Comparison of ENCODE assay signal across 27 mouse cellular contexts in genomic region chr4:10670846-10671428, GRCm38 (mm10).
DNase-seq lines count a peak whose midpoint lies in the region; ATAC-seq and TF ChIP-seq lines count a peak whose summit lies in the region.
"Had no signal": no experiment of that assay in that cellular context is flagged by ENCODE, and none has a peak within 500 bp of the region (broad histone marks: within the 10 kb centered on the region; RNA-seq: fewer than 3 reads in every experiment).

No protein-coding gene starts in this region.

- no peaks in the 10 kb centered on the region for H3K9me3 ChIP-seq in embryonic facial prominence, embryonic 14.5 days (ENCODE audit: control insufficient read depth, low read length)
- H3K9me3 ChIP-seq in embryonic facial prominence, embryonic 10.5 days = no peaks in the 10 kb centered on the region
- H3K9me3 ChIP-seq in hindbrain, postnatal 0 days (ENCODE audit: low read length) = no peaks in the 10 kb centered on the region
- H3K9me3 ChIP-seq in hindbrain, embryonic 10.5 days = no peaks in the 10 kb centered on the region
- H3K9me3 ChIP-seq: hindbrain, embryonic 15.5 days; intestine, embryonic 15.5 days; limb, embryonic 13.5 days; liver, embryonic 12.5 days; midbrain, embryonic 15.5 days; neural tube, embryonic 13.5 days had no signal

- no peak overlapping the region for H3K4me2 ChIP-seq in embryonic facial prominence, embryonic 14.5 days (ENCODE audit: low read depth, low read length)
- H3K4me2 ChIP-seq in hindbrain, postnatal 0 days (ENCODE audit: low read depth, low read length) = no peak overlapping the region
- H3K4me2 ChIP-seq: hindbrain, embryonic 15.5 days; intestine, embryonic 15.5 days; limb, embryonic 13.5 days; liver, embryonic 12.5 days; midbrain, embryonic 15.5 days; neural tube, embryonic 13.5 days had no signal

- no peak for TF ChIP-seq POLR2A in cerebellum, adult 2 months (IDR thresholded peaks at IDR 0.05; ENCODE audit: borderline replicate concordance, insufficient read depth, low read length)

- no peak overlapping the region for H3K9ac ChIP-seq in embryonic facial prominence, embryonic 14.5 days (ENCODE audit: low read depth, low read length)
- H3K9ac ChIP-seq in hindbrain, postnatal 0 days (replicated peaks; ENCODE audit: low read length) = no peak overlapping the region
- H3K9ac ChIP-seq: hindbrain, embryonic 15.5 days; intestine, embryonic 15.5 days; limb, embryonic 13.5 days; liver, embryonic 12.5 days; midbrain, embryonic 15.5 days; neural tube, embryonic 13.5 days had no signal

- no peaks in the 10 kb centered on the region for H3K27me3 ChIP-seq in cerebellum, adult 2 months (ENCODE audit: control insufficient read depth, insufficient read depth, low read length)
- H3K27me3 ChIP-seq in embryonic facial prominence, embryonic 14.5 days (replicated peaks; ENCODE audit: control insufficient read depth, insufficient read depth, low read length) = no peaks in the 10 kb centered on the region
- no peaks in the 10 kb centered on the region for H3K27me3 ChIP-seq in embryonic facial prominence, embryonic 10.5 days (replicated peaks; ENCODE audit: low read depth, poor library complexity, severe bottlenecking)
- no peaks in the 10 kb centered on the region for H3K27me3 ChIP-seq in hindbrain, postnatal 0 days (ENCODE audit: insufficient read depth, low read length)
- H3K27me3 ChIP-seq in hindbrain, embryonic 10.5 days (ENCODE audit: insufficient read depth, poor library complexity, severe bottlenecking) = no peaks in the 10 kb centered on the region
- H3K27me3 ChIP-seq: hindbrain, embryonic 15.5 days; intestine, embryonic 15.5 days; limb, embryonic 13.5 days; liver, embryonic 12.5 days; midbrain, embryonic 15.5 days; neural tube, embryonic 13.5 days had no signal

- ATAC-seq in embryonic facial prominence, embryonic 14.5 days (ENCODE audit: low read depth) = no peak
- ATAC-seq in hindbrain, postnatal 0 days = no peak
- ATAC-seq: activated CD4-positive, CD25-positive, alpha-beta regulatory T cell, adult 4 months; intestine, embryonic 15.5 days; liver, embryonic 12.5 days; midbrain, embryonic 15.5 days had no signal

- H3K4me3 ChIP-seq in cerebellum, adult 2 months (replicated peaks; ENCODE audit: insufficient read depth, low read depth, low read length) = no peak overlapping the region
- H3K4me3 ChIP-seq in embryonic facial prominence, embryonic 14.5 days (ENCODE audit: low read depth, low read length) = no peak overlapping the region
- H3K4me3 ChIP-seq in embryonic facial prominence, embryonic 10.5 days = no peak overlapping the region
- no peak overlapping the region for H3K4me3 ChIP-seq in hindbrain, postnatal 0 days (ENCODE audit: low read length)
- H3K4me3 ChIP-seq in hindbrain, embryonic 10.5 days = no peak overlapping the region
- H3K4me3 ChIP-seq: hindbrain, embryonic 15.5 days; intestine, embryonic 15.5 days; limb, embryonic 13.5 days; liver, embryonic 12.5 days; midbrain, embryonic 15.5 days; myocyte; neural tube, embryonic 13.5 days had no signal

- no peak overlapping the region for H3K27ac ChIP-seq in cerebellum, adult 2 months (ENCODE audit: insufficient read depth, low read length)
- no peak overlapping the region for H3K27ac ChIP-seq in embryonic facial prominence, embryonic 14.5 days (replicated peaks; ENCODE audit: low read depth, low read length)
- no peak overlapping the region for H3K27ac ChIP-seq in embryonic facial prominence, embryonic 10.5 days (replicated peaks)
- H3K27ac ChIP-seq in hindbrain, postnatal 0 days = no peak overlapping the region
- H3K27ac ChIP-seq in hindbrain, embryonic 10.5 days = no peak overlapping the region
- H3K27ac ChIP-seq: hindbrain, embryonic 15.5 days; intestine, embryonic 15.5 days; limb, embryonic 13.5 days; liver, embryonic 12.5 days; midbrain, embryonic 15.5 days; neural tube, embryonic 13.5 days had no signal

- DNase-seq in cerebellum, adult 2 months = peak; percentile 15 to 53
- no peak for DNase-seq in cerebellum, adult 8-10 months
- peak; percentile 32 for DNase-seq in embryonic facial prominence, embryonic 14.5 days (ENCODE audit: low spot score)
- no peak for DNase-seq in embryonic facial prominence, embryonic 10.5 days (ENCODE audit: low spot score)
- DNase-seq in hindbrain, postnatal 0 days (ENCODE audit: low spot score) = peak; percentile 52
- DNase-seq in hindbrain, embryonic 10.5 days (ENCODE audit: low spot score) = no peak
- DNase-seq in brain, embryonic 18.5 days (ENCODE audit: low read depth, low spot score) = peak; percentile 14
- no peak for DNase-seq in layer of hippocampus, postnatal 36 days
- DNase-seq: adrenal gland, adult 8-10 months; cerebellum, adult 11 months; gastrocnemius, postnatal 25 days; heart, postnatal 36 days; kidney, adult 8-10 months; kidney, postnatal 10 days; lung, adult 18-20 months; lung, postnatal 14 days; retina, postnatal 1 day; right cerebral cortex, postnatal 25 days; spleen, adult 18-20 months had no signal

- no peak for TF ChIP-seq CTCF in cerebellum, adult 2 months (IDR thresholded peaks at IDR 0.05; ENCODE audit: borderline replicate concordance, insufficient read depth, low read depth, low read length)
- TF ChIP-seq CTCF in hindbrain, postnatal 0 days (IDR thresholded peaks at IDR 0.05; ENCODE audit: low read depth) = no peak

- WGBS in cerebellum, adult 2 months = 9% methylated on average over 6 of the region's 6 CpGs
- 50% methylated on average over 6 of the region's 6 CpGs for WGBS in embryonic facial prominence, embryonic 14.5 days
- 81% methylated on average over 6 of the region's 6 CpGs for WGBS in embryonic facial prominence, embryonic 10.5 days
- 45% methylated on average over 6 of the region's 6 CpGs for WGBS in hindbrain, postnatal 0 days
- 81% methylated on average over 6 of the region's 6 CpGs for whole genome bisulfite sequencing in hindbrain, embryonic 10.5 days

- H3K4me1 ChIP-seq in cerebellum, adult 2 months (ENCODE audit: control insufficient read depth, insufficient read depth, low read length) = no peaks in the 10 kb centered on the region
- H3K4me1 ChIP-seq in embryonic facial prominence, embryonic 14.5 days (ENCODE audit: control insufficient read depth, insufficient read depth, low read length) = no peaks in the 10 kb centered on the region
- H3K4me1 ChIP-seq in embryonic facial prominence, embryonic 10.5 days = no peaks in the 10 kb centered on the region
- no peaks in the 10 kb centered on the region for H3K4me1 ChIP-seq in hindbrain, postnatal 0 days (ENCODE audit: insufficient read depth, low read length)
- no peaks in the 10 kb centered on the region for H3K4me1 ChIP-seq in hindbrain, embryonic 10.5 days (replicated peaks)
- H3K4me1 ChIP-seq: hindbrain, embryonic 15.5 days; intestine, embryonic 15.5 days; limb, embryonic 13.5 days; liver, embryonic 12.5 days; midbrain, embryonic 15.5 days; neural tube, embryonic 13.5 days had no signal

- H3K36me3 ChIP-seq in embryonic facial prominence, embryonic 14.5 days (ENCODE audit: control insufficient read depth, insufficient read depth, low read length) = no peaks in the 10 kb centered on the region
- H3K36me3 ChIP-seq in embryonic facial prominence, embryonic 10.5 days (replicated peaks) = no peaks in the 10 kb centered on the region
- no peaks in the 10 kb centered on the region for H3K36me3 ChIP-seq in hindbrain, postnatal 0 days (ENCODE audit: insufficient read depth, low read length)
- H3K36me3 ChIP-seq in hindbrain, embryonic 10.5 days = no peaks in the 10 kb centered on the region
- H3K36me3 ChIP-seq: hindbrain, embryonic 15.5 days; intestine, embryonic 15.5 days; limb, embryonic 13.5 days; liver, embryonic 12.5 days; midbrain, embryonic 15.5 days; neural tube, embryonic 13.5 days had no signal

Comparison
In these comparisons a context has a peak if more than half of its experiments do, and no peak if none do; other contexts are left out.
1. DNase-seq: peak in cerebellum, adult 2 months (2 of 2), embryonic facial prominence, embryonic 14.5 days (single experiment), hindbrain, postnatal 0 days (single experiment) and brain, embryonic 18.5 days (single experiment); none in cerebellum, adult 8-10 months (single experiment), embryonic facial prominence, embryonic 10.5 days (single experiment), hindbrain, embryonic 10.5 days (single experiment) and layer of hippocampus, postnatal 36 days (0 of 2).